Mouse (Mus musculus) forebrain, embryonic 11.5 days (tissue): ENCODE measurements around the gene Ccdc57. TPM values are rescaled to one million over a fixed set of nuclear protein-coding genes. Genes with fewer than 3 reads are reported as not detected.
A peak's percentile ranks its signal among the peaks of the same experiment; 100 is the strongest.

Experiments used
- ATAC-seq: fragments of 200-750 bp; cut with Nextera tagmentation; replicated peaks from 2 replicates; pipeline ENCODE4 v1.8.0; 2017; ENCODE audit warnings: moderate TSS enrichment; ENCODE audit not compliant: low FRiP score
- DNase-seq: peaks from one replicate; pipeline ENCODE4 v3.0.0-alpha.2; 2017; ENCODE audit warnings: low spot score
- H3K27ac ChIP-seq: fragments of 300-500 bp; sonication (generic); 2 replicates; pipeline ENCODE4 v1.5.1; 2014; ENCODE audit warnings: low read depth, low read length
- H3K27me3 ChIP-seq: fragments of 300-500 bp; sonication (generic); 2 replicates; pipeline ENCODE4 v1.6.1; 2014; ENCODE audit warnings: mild to moderate bottlenecking, low read length, mixed read lengths; ENCODE audit not compliant: control insufficient read depth, insufficient read depth
- H3K36me3 ChIP-seq: fragments of 300-500 bp; sonication (generic); 2 replicates; pipeline ENCODE4 v1.6.1; 2014; ENCODE audit warnings: mild to moderate bottlenecking, low read length, moderate library complexity, mixed read lengths; ENCODE audit not compliant: control insufficient read depth, insufficient read depth
- H3K4me1 ChIP-seq: fragments of 300-500 bp; sonication (generic); replicated peaks from 2 replicates; pipeline ENCODE4 v1.6.1; 2014; ENCODE audit warnings: low read length, mixed read lengths; ENCODE audit not compliant: control insufficient read depth, insufficient read depth
- H3K4me2 ChIP-seq: fragments of 300-500 bp; sonication (generic); 2 replicates; pipeline ENCODE4 v1.6.1; 2014; ENCODE audit warnings: low read depth, mild to moderate bottlenecking, low read length, moderate library complexity, mixed read lengths; ENCODE audit not compliant: severe bottlenecking
- H3K4me3 ChIP-seq: fragments of 300-500 bp; sonication (generic); 2 replicates; pipeline ENCODE4 v1.5.1; 2014; ENCODE audit warnings: low read depth, low read length
- H3K9ac ChIP-seq: fragments of 300-500 bp; sonication (generic); 2 replicates; pipeline ENCODE4 v1.6.1; 2014; ENCODE audit warnings: low read length
- H3K9me3 ChIP-seq: fragments of 300-500 bp; sonication (generic); 2 replicates; pipeline ENCODE4 v1.6.1; 2016; ENCODE audit warnings: low read length, mixed read lengths; ENCODE audit not compliant: control insufficient read depth
- WGBS: fragments of 180-500 bp; shearing (Covaris S2); extraction: QIAGEN DNeasy Blood & Tissue Kit; methylation state at CpG from one replicate; pipeline ENCODE4 v1.1.7; 2014; 5-methylcytosine and 5-hydroxymethylcytosine counted together
- polyA plus RNA-seq: library from polyadenylated mRNA; unstranded; fragments of >200 nt; fragmentation: Nextera tagmentation; extraction: Ambion mirVana; gene quantifications from 2 replicates; pipeline ENCODE4 v1.2.1, GENCODE M21; 2014

The Ccdc57 gene
- polyA plus RNA-seq, 1 experiment from 2014 or later: 7.7 TPM

- Histone ChIP-seq H3K9ac (no peak overlapping the region), H3K27me3 (no peaks in the 10 kb centered on the region), H3K27ac (no peak overlapping the region), H3K9me3 (no peaks in the 10 kb centered on the region), H3K4me3 (no peak overlapping the region), H3K4me1 (peaks cover 21% of the 10 kb centered on the region), H3K36me3 (peaks cover 52% of the 10 kb centered on the region), H3K4me2 (no peak overlapping the region)
- DNase-seq: peak; percentile 51
- 94% methylated on average over 14 of the region's 14 CpGs for WGBS
- ATAC-seq: no peak
These were observed 112.1 kb downstream of the Ccdc57 start for GRCm38 (mm10) chr11:120820546-120820945.

GRCm38 (mm10) chr11:120819556-120819955, 113.1 kb downstream of the Ccdc57 start:
- Histone ChIP-seq H3K4me1 (peaks cover 14% of the 10 kb centered on the region), H3K4me2 (no peak overlapping the region), H3K27me3 (no peaks in the 10 kb centered on the region), H3K4me3 (no peak overlapping the region), H3K36me3 (peaks cover 62% of the 10 kb centered on the region), H3K9me3 (no peaks in the 10 kb centered on the region), H3K27ac (no peak overlapping the region), H3K9ac (no peak overlapping the region; the same call in 1 of the 2 replicates)
- DNase-seq (no peak), ATAC-seq (no peak)
- WGBS: 96% methylated on average over 6 of the region's 6 CpGs

- 97% methylated on average over 13 of the region's 13 CpGs for WGBS
- no peaks in the 10 kb centered on the region for H3K9me3 ChIP-seq
These were observed 114.4 kb downstream of the Ccdc57 start for GRCm38 (mm10) chr11:120818251-120818650.

GRCm38 (mm10) chr11:120817358-120817757, 115.3 kb downstream of the Ccdc57 start:
- DNase-seq: no peak
- Histone ChIP-seq H3K4me2 (no peak overlapping the region), H3K9me3 (no peaks in the 10 kb centered on the region), H3K36me3 (peaks cover 83% of the 10 kb centered on the region), H3K27ac (no peak overlapping the region), H3K4me3 (no peak overlapping the region), H3K9ac (no peak overlapping the region), H3K27me3 (no peaks in the 10 kb centered on the region), H3K4me1 (peaks cover 6% of the 10 kb centered on the region)
- WGBS: 90% methylated on average over 6 of the region's 6 CpGs
- no peak for ATAC-seq

More at GRCm38 (mm10) chr11:120818251-120818650, 114.4 kb downstream of the Ccdc57 start:
- Histone ChIP-seq H3K4me2 (no peak overlapping the region), H3K36me3 (peaks cover 75% of the 10 kb centered on the region), H3K4me1 (peaks cover 14% of the 10 kb centered on the region), H3K9ac (no peak overlapping the region), H3K27me3 (no peaks in the 10 kb centered on the region), H3K4me3 (no peak overlapping the region), H3K27ac (no peak overlapping the region)
- peak; percentile 47 for DNase-seq
- no peak for ATAC-seq

GRCm38 (mm10) chr11:120812068-120812467, 120.6 kb downstream of the Ccdc57 start:
- H3K4me2 ChIP-seq: no peak overlapping the region
- WGBS: 94% methylated on average over 16 of the region's 16 CpGs
- H3K27me3 ChIP-seq: no peaks in the 10 kb centered on the region
- ATAC-seq (no peak), DNase-seq (no peak)
- no peaks in the 10 kb centered on the region for H3K9me3 ChIP-seq
- H3K36me3 ChIP-seq: peaks cover 88% of the 10 kb centered on the region
- no peak overlapping the region for H3K9ac ChIP-seq
- H3K4me3 ChIP-seq: no peak overlapping the region
- no peaks in the 10 kb centered on the region for H3K4me1 ChIP-seq
- no peak overlapping the region for H3K27ac ChIP-seq

GRCm38 (mm10) chr11:120808010-120808409, 124.7 kb downstream of the Ccdc57 start:
- WGBS: 93% methylated on average over 12 of the region's 12 CpGs
- H3K36me3 ChIP-seq: peaks cover 55% of the 10 kb centered on the region
- no peak overlapping the region for H3K4me2 ChIP-seq

GRCm38 (mm10) chr11:120805375-120806298, 127.0 kb downstream of the Ccdc57 start:
- Histone ChIP-seq H3K9me3 (no peaks in the 10 kb centered on the region), H3K9ac (no peak overlapping the region), H3K36me3 (peaks cover 32% of the 10 kb centered on the region), H3K4me2 (no peak overlapping the region), H3K27me3 (no peaks in the 10 kb centered on the region), H3K4me1 (no peaks in the 10 kb centered on the region), H3K27ac (no peak overlapping the region), H3K4me3 (no peak overlapping the region)
- no peak for ATAC-seq
- DNase-seq: no peak
- 89% methylated on average over 7 of the region's 7 CpGs for WGBS

More at GRCm38 (mm10) chr11:120808010-120808409, 124.7 kb downstream of the Ccdc57 start:
- no peak overlapping the region for H3K4me3 ChIP-seq
- no peak for ATAC-seq
- H3K9ac ChIP-seq: no peak overlapping the region
- H3K27ac ChIP-seq: no peak overlapping the region
- H3K27me3 ChIP-seq: no peaks in the 10 kb centered on the region
- DNase-seq: no peak
- no peaks in the 10 kb centered on the region for H3K9me3 ChIP-seq
- H3K4me1 ChIP-seq: no peaks in the 10 kb centered on the region

GRCm38 (mm10) chr11:120804769-120805168, 127.9 kb downstream of the Ccdc57 start:
- 83% methylated on average over 4 of the region's 4 CpGs for WGBS
- no peaks in the 10 kb centered on the region for H3K27me3 ChIP-seq
- ATAC-seq: no peak

More at GRCm38 (mm10) chr11:120804769-120805168, 127.9 kb downstream of the Ccdc57 start:
- Histone ChIP-seq H3K27ac (no peak overlapping the region), H3K9ac (no peak overlapping the region), H3K4me3 (no peak overlapping the region), H3K36me3 (peaks cover 26% of the 10 kb centered on the region), H3K9me3 (no peaks in the 10 kb centered on the region), H3K4me2 (no peak overlapping the region), H3K4me1 (0 out of 2 replicates have a peak, but pooled peaks cover 2% of the 10 kb centered on the region)
- no peak for DNase-seq
